Comparison of ENCODE assay signal across 14 mouse cellular contexts in the genomic region with DNA sequence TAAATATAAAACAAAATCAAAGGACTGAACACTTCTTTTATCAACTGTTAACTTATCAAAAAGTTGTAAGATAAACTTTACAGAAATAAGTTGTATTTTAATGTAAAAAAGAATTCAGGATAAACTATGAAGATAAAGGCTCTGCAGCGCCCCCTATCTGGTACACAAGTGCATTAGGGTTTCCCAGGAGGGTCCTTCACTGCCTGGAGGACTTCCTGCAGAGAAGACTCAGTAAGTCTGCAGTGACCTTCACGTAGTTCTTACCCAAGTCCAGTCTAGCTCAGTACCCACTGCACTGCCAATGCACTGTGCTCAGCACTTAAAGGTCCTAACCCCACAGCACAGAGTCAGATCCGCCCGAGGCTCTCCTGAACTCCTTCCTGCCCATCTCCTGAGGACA. TPM values are rescaled to one million over a fixed set of nuclear protein-coding genes. Genes with fewer than 3 reads are reported as not detected.
A peak's percentile ranks its signal among the peaks of the same experiment; 100 is the strongest.
DNase-seq lines count a peak whose midpoint lies in the region; ATAC-seq and TF ChIP-seq lines count a peak whose summit lies in the region.
"Had no signal": no experiment of that assay in that cellular context is flagged by ENCODE, and none has a peak within 500 bp of the region (broad histone marks: within the 10 kb centered on the region; RNA-seq: fewer than 3 reads in every experiment).

No protein-coding gene starts in this region.

- TF ChIP-seq POLR2A in testis, adult 2 months (IDR thresholded peaks at IDR 0.05; ENCODE audit: control insufficient read depth, low read depth, low read length) = no peak

- peak; percentile 12; the same call in 1 of the 2 replicates for TF ChIP-seq CTCF in testis, adult 2 months (IDR thresholded peaks at IDR 0.05; ENCODE audit: control insufficient read depth, insufficient read depth, insufficient replicate concordance, low read depth, low read length)
- TF ChIP-seq CTCF in stomach, postnatal 0 days (IDR thresholded peaks at IDR 0.05; ENCODE audit: low read depth) = peak; percentile 58

- peaks cover 4% of the 10 kb centered on the region; the same call in 1 of the 2 replicates for H3K4me1 ChIP-seq in testis, adult 2 months (ENCODE audit: control insufficient read depth, insufficient read depth, low read length)
- no peaks in the 10 kb centered on the region for H3K4me1 ChIP-seq in stomach, postnatal 0 days (replicated peaks; ENCODE audit: control insufficient read depth, insufficient read depth)

- 70% methylated on average over 4 of the region's 4 CpGs for WGBS in stomach, postnatal 0 days

- H3K27me3 ChIP-seq in testis, adult 2 months (ENCODE audit: control insufficient read depth, insufficient read depth, low read length) = no peaks in the 10 kb centered on the region
- H3K27me3 ChIP-seq in stomach, postnatal 0 days (ENCODE audit: control insufficient read depth, insufficient read depth, low read length) = no peaks in the 10 kb centered on the region

- H3K9ac ChIP-seq in stomach, postnatal 0 days (ENCODE audit: low read length) = no peak overlapping the region
- H3K9ac ChIP-seq: hindbrain, embryonic 15.5 days had no signal

- DNase-seq in CD4-positive, CD25-positive, alpha-beta regulatory T cell, adult 2 months (ENCODE audit: low read depth, low spot score) = peak; percentile 26
- peak; percentile 47 for DNase-seq in kidney, postnatal 10 days
- no peak for DNase-seq in kidney, adult 11 months
- no peak for DNase-seq in testis, postnatal 14 days (ENCODE audit: low spot score)
- DNase-seq in stomach, postnatal 0 days (ENCODE audit: low spot score) = no peak
- DNase-seq: cerebellum, adult 9-10 months; heart, adult 18-20 months; lung, postnatal 4 days had no signal

- H3K4me3 ChIP-seq in testis, adult 2 months (ENCODE audit: control insufficient read depth, low read depth, low read length) = no peak overlapping the region
- no peak overlapping the region for H3K4me3 ChIP-seq in stomach, postnatal 0 days (ENCODE audit: low read depth, low read length)
- H3K4me3 ChIP-seq: hindbrain, embryonic 15.5 days had no signal

- no peak for ATAC-seq in CD4-positive, CD25-positive, alpha-beta regulatory T cell, adult 4 months
- ATAC-seq in stomach, postnatal 0 days (ENCODE audit: low FRiP score, low TSS enrichment) = no peak
- ATAC-seq in megakaryocyte, adult 5-6 weeks (ENCODE audit: poor library complexity, severe bottlenecking) = no peak

- no peaks in the 10 kb centered on the region for H3K36me3 ChIP-seq in testis, adult 2 months (ENCODE audit: control insufficient read depth, insufficient read depth, low read length)
- H3K36me3 ChIP-seq in stomach, postnatal 0 days (ENCODE audit: control insufficient read depth, insufficient read depth, low read length) = peaks cover 5% of the 10 kb centered on the region

- H3K27ac ChIP-seq in testis, adult 2 months (ENCODE audit: control insufficient read depth, insufficient read depth, low read depth, low read length) = no peak overlapping the region
- H3K27ac ChIP-seq in stomach, postnatal 0 days (replicated peaks) = no peak overlapping the region
- H3K27ac ChIP-seq: hindbrain, embryonic 15.5 days had no signal

- no peak overlapping the region for H3K4me2 ChIP-seq in stomach, postnatal 0 days (replicated peaks; ENCODE audit: low read depth)
- H3K4me2 ChIP-seq: hindbrain, embryonic 15.5 days had no signal

- TF ChIP-seq EP300 in stomach, postnatal 0 days (optimal IDR thresholded peaks at IDR 0.05) = no peak

- H3K9me3 ChIP-seq in stomach, postnatal 0 days (ENCODE audit: control insufficient read depth, low read length) = no peaks in the 10 kb centered on the region
- H3K9me3 ChIP-seq: hindbrain, embryonic 15.5 days had no signal

RNA-seq across cellular contexts. Expression of a gene that starts 24.6 kb away (rescaled TPM):
- not detected for polyA plus RNA-seq in CD4-positive, CD25-positive, alpha-beta regulatory T cell, adult 4 months (2017; shearing (Covaris generic))
- 0.40 and 0.51 TPM in 2 replicates for polyA plus RNA-seq in testis, adult 2 months (2012; rRNA removed)
- polyA plus RNA-seq in stomach, postnatal 0 days (2015; fragmentation: Nextera tagmentation; extraction: Ambion mirVana) = 0.82 and 1.7 TPM in 2 replicates
- total RNA-seq in megakaryocyte, adult 5-6 weeks (2015) = not detected in 2 replicates
- total RNA-seq in megakaryocyte, adult 5-6 weeks (2017) = 0.16 TPM in 1 of 2 replicates, not detected in the other
- total RNA-seq: heart, adult 18-20 months; left cerebral cortex, adult 18-20 months had no signal

RNA-seq across cellular contexts. Expression of a gene that starts 31.3 kb away (rescaled TPM):
- polyA plus RNA-seq in CD4-positive, CD25-positive, alpha-beta regulatory T cell, adult 4 months (2017; shearing (Covaris generic)) = not detected
- polyA plus RNA-seq in testis, adult 2 months (2012; rRNA removed) = 4.3 and 4.6 TPM in 2 replicates
- polyA plus RNA-seq in stomach, postnatal 0 days (2015; fragmentation: Nextera tagmentation; extraction: Ambion mirVana) = 0.08 and 0.13 TPM in 2 replicates
- total RNA-seq in megakaryocyte, adult 5-6 weeks (2015) = not detected in 2 replicates
- not detected in 2 replicates for total RNA-seq in megakaryocyte, adult 5-6 weeks (2017)
- total RNA-seq: heart, adult 18-20 months had no signal
- polyA plus RNA-seq: neural tube, embryonic 11.5 days had no signal

Comparison
In these comparisons a context has a peak if more than half of its experiments do, and no peak if none do; other contexts are left out.
1. DNase-seq: peak in CD4-positive, CD25-positive, alpha-beta regulatory T cell, adult 2 months (single experiment) and kidney, postnatal 10 days (single experiment); none in kidney, adult 11 months (single experiment), testis, postnatal 14 days (single experiment) and stomach, postnatal 0 days (single experiment).